Mouse (Mus musculus): ENCODE measurements around the gene Csf2.
"Not testable (repeated sequence)": the region's sequence is repeated elsewhere in the genome, so short reads cannot be mapped to it uniquely, and the experiment has no call there.

Csf2 gene

GRCm38 (mm10) chr11:54248940-54249717, at the start of gene Csf2:
TSS of gene Csf2 (minus strand) at chr11:54249667.
- DNase-seq (ENCODE audit: low read depth, low spot score), result no peak

GRCm38 (mm10) chr11:54298777-54299176, 49.3 kb upstream of the Csf2 start:
- DNase-seq (ENCODE audit: low read depth, low spot score), result peak; percentile 41

- DNase-seq (ENCODE audit: low read depth, low spot score), result not testable (repeated sequence)
Measured at GRCm38 (mm10) chr11:54297471-54297870, 48.0 kb upstream of the Csf2 start.

GRCm38 (mm10) chr11:54296734-54297133, 47.3 kb upstream of the Csf2 start:
- DNase-seq (ENCODE audit: low read depth, low spot score), result no peak

- no peak for DNase-seq (ENCODE audit: low read depth, low spot score)
Measured at GRCm38 (mm10) chr11:54295971-54296370, 46.5 kb upstream of the Csf2 start.

GRCm38 (mm10) chr11:54293980-54294807, 44.7 kb upstream of the Csf2 start:
- no peak for DNase-seq (ENCODE audit: low read depth, low spot score)

GRCm38 (mm10) chr11:54292163-54292562, 42.7 kb upstream of the Csf2 start:
- DNase-seq (ENCODE audit: low read depth, low spot score), result no peak

- no peak for DNase-seq (ENCODE audit: low read depth, low spot score)
Measured at GRCm38 (mm10) chr11:54287821-54288453, 38.5 kb upstream of the Csf2 start.

- no peak for DNase-seq (ENCODE audit: low read depth, low spot score)
Measured at GRCm38 (mm10) chr11:54271437-54271949, 22.0 kb upstream of the Csf2 start.

- DNase-seq (ENCODE audit: low read depth, low spot score), result no peak
Measured at GRCm38 (mm10) chr11:54269191-54269896, 19.9 kb upstream of the Csf2 start.

- DNase-seq (ENCODE audit: low read depth, low spot score), result no peak
Measured at GRCm38 (mm10) chr11:54267177-54267576, 17.7 kb upstream of the Csf2 start, which contains the start of gene Il3. TSS of gene Il3 (minus strand) at chr11:54267277.

- peak; percentile 74 for DNase-seq (ENCODE audit: low read depth, low spot score)
Measured at GRCm38 (mm10) chr11:54264542-54264941, 15.1 kb upstream of the Csf2 start.

- peak; percentile 57 for DNase-seq (ENCODE audit: low read depth, low spot score)
Measured at GRCm38 (mm10) chr11:54263405-54264031, 14.1 kb upstream of the Csf2 start.

GRCm38 (mm10) chr11:54256624-54257376, 7.3 kb upstream of the Csf2 start:
- peak; percentile 64 for DNase-seq (ENCODE audit: low read depth, low spot score)

- DNase-seq (ENCODE audit: low read depth, low spot score), result no peak
Measured at GRCm38 (mm10) chr11:54254114-54254513, 4.6 kb upstream of the Csf2 start.

- no peak for DNase-seq (ENCODE audit: low read depth, low spot score)
Measured at GRCm38 (mm10) chr11:54250575-54250974, 1.1 kb upstream of the Csf2 start.

GRCm38 (mm10) chr11:54249748-54250147, 281 bp upstream of the Csf2 start:
- DNase-seq (ENCODE audit: low read depth, low spot score), result no peak

GRCm38 (mm10) chr11:54247251-54247950, 2.1 kb downstream of the Csf2 start:
- DNase-seq (ENCODE audit: low read depth, low spot score), result no peak

GRCm38 (mm10) chr11:54244465-54244864, 5.0 kb downstream of the Csf2 start:
- no peak for DNase-seq (ENCODE audit: low read depth, low spot score)
